Mouse (Mus musculus) testis, adult 2 months (tissue): Measurements from ENCODE around the gene Nupr1.

Experiments
- CTCF ChIP-seq: fragments of 200-500 bp; IDR thresholded peaks from 2 replicates; pipeline ENCODE4 v1.5.1; 2012; ENCODE audit warnings: low read depth, mild to moderate bottlenecking, inconsistent platforms, low read length, moderate library complexity; ENCODE audit not compliant: control insufficient read depth, insufficient read depth, insufficient replicate concordance
- POLR2A ChIP-seq: fragments of 200-500 bp; IDR thresholded peaks from 2 replicates; pipeline ENCODE4 v1.6.1; 2012; ENCODE audit warnings: low read depth, mild to moderate bottlenecking, inconsistent platforms, low read length, moderate library complexity; ENCODE audit not compliant: control insufficient read depth

DNA sequence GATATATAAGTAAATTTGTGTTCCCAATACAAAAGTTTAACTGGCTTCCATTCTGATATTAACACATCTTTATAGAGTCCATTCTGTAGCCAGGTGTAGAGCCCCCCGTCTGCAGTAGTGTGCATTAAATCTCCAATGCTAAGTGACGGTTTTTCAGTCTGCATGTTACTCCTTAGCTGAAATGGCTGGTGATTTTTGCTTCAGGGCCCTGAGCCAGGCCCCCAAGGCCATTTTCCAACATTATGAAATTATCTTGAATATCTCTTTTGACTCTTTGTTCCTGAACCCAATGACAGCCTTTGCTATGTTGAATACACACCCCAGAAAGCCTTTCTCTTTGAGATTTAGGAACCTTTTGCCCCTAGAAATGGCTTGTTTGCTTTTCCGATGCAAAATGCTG is 29.1 kb upstream of the Nupr1 start:
- no peak for TF ChIP-seq POLR2A
- no peak for TF ChIP-seq CTCF
